Mouse (Mus musculus) MEL (cell line): ENCODE measurements around the gene Nrip3.

Experiments
- CHD1 ChIP-seq: IDR thresholded peaks from 2 replicates; pipeline ENCODE4 v1.6.1; 2012; ENCODE audit warnings: low read depth, mild to moderate bottlenecking, inconsistent platforms, low read length, improper control_type of control experiment
- CTCF ChIP-seq, 3 experiments: IDR thresholded peaks in 2 of 3; conservative IDR thresholded peaks in 1 of 3; 2 replicates each; pipeline ENCODE4 v1.5.1; 2011 to 2012; ENCODE audit warnings: low read length in 3 of 3, low read depth in 2 of 3, mild to moderate bottlenecking in 2 of 3, improper control_type of control experiment in 1 of 3, inconsistent platforms in 1 of 3, mixed read lengths in 1 of 3, moderate library complexity in 1 of 3; ENCODE audit not compliant: control insufficient read depth in 1 of 3, insufficient read depth in 1 of 3, poor library complexity in 1 of 3, severe bottlenecking in 1 of 3
- EP300 ChIP-seq, 2 experiments: IDR thresholded peaks; 2 replicates each; pipeline ENCODE4 v1.6.1; 2011; ENCODE audit warnings: improper control_type of control experiment in 2 of 2, low read length in 2 of 2, low read depth in 1 of 2, mild to moderate bottlenecking in 1 of 2
- GABPA ChIP-seq: IDR thresholded peaks from 2 replicates; pipeline ENCODE4 v1.6.1; 2012; ENCODE audit warnings: low read depth, mild to moderate bottlenecking, inconsistent platforms, low read length, improper control_type of control experiment, moderate library complexity
- HCFC1 ChIP-seq: IDR thresholded peaks from 2 replicates; pipeline ENCODE4 v1.6.1; 2012; ENCODE audit warnings: low read depth, mild to moderate bottlenecking, inconsistent platforms, low read length, improper control_type of control experiment, moderate library complexity
- MAZ ChIP-seq: IDR thresholded peaks from 2 replicates; pipeline ENCODE4 v1.6.1; 2012; ENCODE audit warnings: low read depth, mild to moderate bottlenecking, inconsistent platforms, low read length, improper control_type of control experiment
- POLR2A ChIP-seq, 2 experiments: IDR thresholded peaks; 2 replicates each; pipeline ENCODE4 v1.6.1; 2011 to 2012; ENCODE audit warnings: low read length in 2 of 2, mild to moderate bottlenecking in 2 of 2, control low read depth in 1 of 2, improper control_type of control experiment in 1 of 2, low read depth in 1 of 2, moderate library complexity in 1 of 2; ENCODE audit not compliant: control insufficient read depth in 1 of 2, insufficient read depth in 1 of 2, poor library complexity in 1 of 2
- POLR2AphosphoS2 ChIP-seq: IDR thresholded peaks from 2 replicates; pipeline ENCODE4 v1.6.1; 2011; ENCODE audit warnings: low read length, improper control_type of control experiment
- TCF12 ChIP-seq: IDR thresholded peaks from 2 replicates; pipeline ENCODE4 v1.6.1; 2014; ENCODE audit warnings: low read depth, mild to moderate bottlenecking, inconsistent platforms, low read length, improper control_type of control experiment, moderate library complexity
- UBTF ChIP-seq: IDR thresholded peaks from 2 replicates; pipeline ENCODE4 v1.6.1; 2012; ENCODE audit warnings: low read depth, mild to moderate bottlenecking, inconsistent platforms, low read length, improper control_type of control experiment, moderate library complexity, borderline replicate concordance; ENCODE audit not compliant: insufficient read depth
- USF2 ChIP-seq, 2 experiments: IDR thresholded peaks; 2 replicates each; pipeline ENCODE4 v1.6.1; 2011 to 2012; ENCODE audit warnings: improper control_type of control experiment in 2 of 2, low read length in 2 of 2, borderline replicate concordance in 1 of 2, inconsistent platforms in 1 of 2, low read depth in 1 of 2, mild to moderate bottlenecking in 1 of 2; ENCODE audit not compliant: insufficient read depth in 1 of 2
- ZMIZ1 ChIP-seq: IDR thresholded peaks from 2 replicates; pipeline ENCODE4 v1.6.1; 2012; ENCODE audit warnings: low read depth, mild to moderate bottlenecking, inconsistent platforms, low read length, improper control_type of control experiment, moderate library complexity
- ZNF384 ChIP-seq: IDR thresholded peaks from 2 replicates; pipeline ENCODE4 v1.6.1; 2012; ENCODE audit warnings: low read depth, mild to moderate bottlenecking, inconsistent platforms, low read length, improper control_type of control experiment

GRCm38 (mm10) chr7:109734806-109735205 is 47.0 kb downstream of the Nrip3 start:
- TF ChIP-seq ZNF384 (no peak), UBTF (no peak), USF2 (IDR thresholded peaks at IDR 0.05; ENCODE audit: borderline replicate concordance in 1 of 2, insufficient read depth in 1 of 2, low read depth in 1 of 2, low read length in 2 of 2) (no peak), POLR2A (IDR thresholded peaks at IDR 0.05; ENCODE audit: control insufficient read depth in 1 of 2, insufficient read depth in 1 of 2, low read depth in 1 of 2, low read length in 2 of 2, poor library complexity in 1 of 2) (no peak), POLR2AphosphoS2 (no peak), EP300 (IDR thresholded peaks at IDR 0.05; ENCODE audit: low read depth in 1 of 2, low read length in 2 of 2) (no peak), CTCF (IDR thresholded peaks at IDR 0.05 in 2 of 3, conservative IDR thresholded peaks at IDR 0.05 in 1 of 3; ENCODE audit: control insufficient read depth in 1 of 3, insufficient read depth in 1 of 3, low read depth in 2 of 3, low read length in 3 of 3, poor library complexity in 1 of 3, severe bottlenecking in 1 of 3) (no peak), TCF12 (no peak), CHD1 (no peak), HCFC1 (no peak), ZMIZ1 (no peak), MAZ (no peak), GABPA (no peak)
